Mouse (Mus musculus) left cerebral cortex, postnatal 36 days (tissue): ENCODE results near the gene Ap3d1. TPM values are rescaled to one million over a fixed set of nuclear protein-coding genes. Genes with fewer than 3 reads are reported as not detected.
A peak's percentile ranks its signal among the peaks of the same experiment; 100 is the strongest.

Experiments used
- DNase-seq, 2 experiments: peaks; one replicate each; pipeline ENCODE4 v3.0.0; 2021 to 2022; ENCODE audit warnings: low spot score in 2 of 2, mixed read lengths in 1 of 2
- intact Hi-C: fragments of 180-260 bp; cut with DNase I; formaldehyde crosslinking; loops from one replicate; pipeline ENCODE4 v1.15.1; 2025
- total RNA-seq, 2 experiments: library from RNA; stranded (reverse); gene quantifications; 2 replicates each; pipeline ENCODE4 v1.2.3; 2021

The Ap3d1 gene
- 100 to 1,000 TPM; 133 to 160 TPM for total RNA-seq

GRCm38 (mm10) chr10:80742180-80742978 is at the start of gene Ap3d1:
TSS of gene Ap3d1 (minus strand) at chr10:80742264.
- intact Hi-C loops, result no loop called here
- DNase-seq, result peak; percentile 94 to 95

- intact Hi-C loops, result no loop called here
- peak; percentile 40 to 67 for DNase-seq
Observed at GRCm38 (mm10) chr10:80791476-80792174, 49.6 kb upstream of the Ap3d1 start.

DNA sequence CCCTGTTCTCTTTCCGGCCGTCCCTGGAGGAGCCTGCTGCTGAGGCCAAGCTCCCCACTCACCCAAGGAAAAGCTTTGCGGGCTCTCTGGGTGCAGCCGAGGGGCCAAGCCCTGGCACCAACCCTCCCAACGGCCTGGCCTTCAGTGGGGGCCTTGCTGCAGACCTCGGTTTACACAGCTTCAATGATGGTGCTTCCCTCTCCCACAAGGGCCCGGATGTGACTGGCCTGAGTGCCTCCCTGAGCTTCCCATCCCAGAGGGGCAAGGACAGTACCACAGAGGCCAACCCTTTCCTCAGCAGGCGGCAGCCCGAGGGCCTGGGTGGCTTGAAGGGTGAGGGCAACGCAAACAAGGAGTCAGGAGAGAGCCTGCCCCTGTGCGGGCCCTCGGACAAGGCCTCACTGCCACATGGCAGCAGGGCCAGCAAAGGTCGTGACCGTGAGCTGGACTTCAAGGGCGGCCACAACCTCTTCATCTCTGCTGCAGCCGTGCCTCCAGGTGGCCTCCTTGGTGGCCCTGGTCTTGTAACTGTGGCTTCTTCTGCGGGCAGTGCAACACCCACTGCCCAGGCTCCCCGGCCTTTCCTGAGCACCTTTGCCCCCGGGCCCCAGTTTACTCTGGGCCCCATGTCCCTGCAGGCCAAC is 48.8 kb upstream of the Ap3d1 start:
- intact Hi-C loops, result no loop called here
- no peak for DNase-seq

DNA sequence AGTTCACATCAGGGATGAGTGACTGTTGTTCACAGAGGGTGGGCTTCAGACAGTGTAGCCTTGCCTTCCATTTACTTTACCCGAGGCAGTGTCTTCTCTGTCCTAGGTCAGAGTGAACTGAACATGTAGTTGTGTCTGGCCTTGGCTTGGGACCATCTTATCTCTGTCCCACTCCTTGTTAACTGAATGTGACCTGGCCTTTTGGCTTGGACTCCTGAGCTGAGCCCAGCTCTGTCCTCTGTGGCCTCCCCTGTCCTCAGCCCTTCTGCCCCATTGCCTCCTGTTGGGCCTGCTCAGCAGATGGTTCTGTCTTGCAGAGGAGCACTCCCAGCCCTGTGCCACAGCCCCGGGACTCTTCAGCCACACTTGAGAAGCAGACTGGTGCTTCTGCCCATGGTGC is 45.5 kb upstream of the Ap3d1 start:
- no peak for DNase-seq
- intact Hi-C loops, result no loop called here

GRCm38 (mm10) chr10:80785963-80786362 is 43.9 kb upstream of the Ap3d1 start:
- no peak for DNase-seq
- intact Hi-C loops, result no loop called here

- DNase-seq, result no peak
- intact Hi-C loops, result loop anchor here (5.0 kb wide), 1 partner anchor 38 kb away; no protein-coding TSS in a partner anchor
Observed at GRCm38 (mm10) chr10:80784871-80785270, 42.8 kb upstream of the Ap3d1 start.

DNA sequence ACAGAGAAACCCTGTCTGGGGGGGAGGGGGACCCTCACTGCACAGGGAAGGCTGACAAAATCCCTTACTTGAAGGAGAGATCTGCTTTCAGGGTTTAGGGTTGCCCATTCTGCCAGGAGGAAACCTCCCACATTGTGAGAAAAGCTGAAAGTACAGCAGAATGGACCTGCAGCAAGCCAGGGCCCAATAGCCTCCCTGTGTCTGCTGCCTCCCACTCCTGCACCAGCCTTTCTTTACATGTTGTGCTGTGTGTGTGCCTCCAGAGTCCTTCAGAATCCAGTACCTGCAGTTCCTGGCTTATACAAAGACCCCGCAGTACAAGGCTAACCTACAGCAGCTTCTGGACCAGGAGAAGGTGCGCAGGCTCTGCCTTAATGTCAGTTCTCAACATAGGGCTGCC is 42.2 kb upstream of the Ap3d1 start:
- intact Hi-C loops, result loop anchor here (5.0 kb wide), 1 partner anchor 37 kb away; no protein-coding TSS in a partner anchor
- peak in 1 of 2 experiments; percentile 53 for DNase-seq

DNA sequence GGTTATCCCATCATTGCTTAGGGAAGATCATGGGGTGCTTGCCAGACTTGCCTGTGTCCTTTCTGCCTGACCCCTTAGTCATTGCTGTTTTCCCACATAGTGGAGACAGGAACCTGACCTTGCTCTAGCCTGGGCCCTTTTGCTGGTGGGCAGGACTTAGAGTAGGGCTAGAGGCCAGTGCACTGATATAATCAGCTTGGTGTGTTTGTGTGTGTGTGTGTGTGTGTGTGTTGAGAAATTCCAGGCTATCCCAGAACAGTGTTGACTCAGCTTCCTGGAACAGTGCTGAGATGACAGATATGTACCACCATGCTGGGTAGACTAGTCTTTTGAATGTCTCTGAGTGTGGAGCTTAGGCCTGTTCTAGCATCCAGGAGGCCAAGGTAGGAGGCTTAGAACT is 37.5 kb upstream of the Ap3d1 start:
- intact Hi-C loops, result no loop called here
- no peak for DNase-seq

- intact Hi-C loops, result no loop called here
- DNase-seq, result no peak
Observed at GRCm38 (mm10) chr10:80777123-80777522, 35.1 kb upstream of the Ap3d1 start.

- intact Hi-C loops, result no loop called here
- no peak for DNase-seq
Observed at GRCm38 (mm10) chr10:80776358-80776869, 34.4 kb upstream of the Ap3d1 start.

DNA sequence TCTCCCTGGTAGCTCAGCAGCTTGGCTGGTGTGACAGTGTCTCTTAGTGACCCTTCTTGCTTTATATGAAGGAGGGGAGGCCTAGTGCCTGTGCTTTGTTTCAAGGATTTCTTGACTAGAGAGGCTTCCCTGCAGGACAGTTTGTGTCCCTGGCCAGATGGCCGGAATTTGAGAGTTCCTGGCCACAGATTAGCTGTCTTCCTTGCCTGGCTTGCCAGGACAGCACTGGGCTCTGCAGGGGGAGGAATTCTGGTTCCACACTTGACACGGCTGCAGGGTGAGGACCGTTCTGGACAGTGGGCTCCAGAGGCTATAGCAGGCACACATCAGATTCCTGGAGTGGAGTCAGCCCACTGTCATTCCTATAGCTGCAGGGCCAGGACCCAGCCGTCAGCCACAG is 33.7 kb upstream of the Ap3d1 start:
- intact Hi-C loops, result loop anchor here (2.0 kb wide), 1 partner anchor 21 kb away; the partner anchor contains the start of gene Dot1l
- no peak for DNase-seq

DNA sequence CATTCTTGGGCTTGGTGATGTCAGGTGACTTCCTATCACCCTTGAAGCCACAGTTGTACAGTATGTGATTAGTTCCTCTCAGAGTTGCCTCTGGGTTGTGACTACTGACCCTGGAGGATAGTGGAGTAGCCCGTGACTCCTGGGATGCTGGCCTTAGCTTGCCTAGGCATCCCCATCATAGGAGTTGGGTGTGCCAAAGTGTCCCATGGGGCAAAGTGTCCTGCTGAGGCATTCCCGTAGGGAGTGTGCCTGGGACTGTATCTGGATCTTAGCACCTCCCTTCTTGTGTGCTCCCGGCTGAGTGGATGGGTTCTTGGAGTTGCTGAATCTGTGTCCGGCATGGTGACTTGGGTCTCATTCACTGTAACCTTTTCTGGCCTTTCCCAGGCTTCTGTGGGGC is 32.9 kb upstream of the Ap3d1 start:
- intact Hi-C loops, result loop anchor here (2.0 kb wide), 1 partner anchor 20 kb away; the partner anchor contains the start of gene Dot1l

GRCm38 (mm10) chr10:80774549-80774948 is 32.5 kb upstream of the Ap3d1 start:
- intact Hi-C loops, result loop anchor here (2.0 kb wide), 1 partner anchor 20 kb away; the partner anchor contains the start of gene Dot1l
- peak; percentile 86 to 88 for DNase-seq

More for the DNA sequence above, 32.9 kb upstream of the Ap3d1 start:
- no peak for DNase-seq

DNA sequence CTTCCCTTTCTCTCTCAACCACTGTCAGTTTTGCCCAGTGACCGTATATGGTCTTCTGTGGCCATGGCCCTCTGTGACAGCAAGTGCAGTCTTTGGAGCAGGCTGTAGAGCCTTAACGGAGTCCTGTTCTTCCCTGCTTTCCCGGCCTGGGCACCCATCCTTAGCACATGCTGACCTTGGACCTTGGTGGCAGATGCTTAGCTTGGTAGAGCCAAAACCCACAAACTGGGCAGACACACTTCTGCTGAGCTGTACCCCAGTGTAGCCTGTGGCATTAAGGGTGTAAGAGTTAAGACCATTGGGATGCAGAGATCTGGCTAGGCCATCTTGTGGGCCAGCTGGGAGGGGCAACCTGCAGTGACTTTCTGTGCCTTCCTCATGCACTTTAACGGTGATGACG is 31.8 kb upstream of the Ap3d1 start:
- no peak for DNase-seq
- intact Hi-C loops, result loop anchor here (2.0 kb wide), 1 partner anchor 19 kb away; the partner anchor contains the start of gene Dot1l

GRCm38 (mm10) chr10:80768365-80768764 is 26.3 kb upstream of the Ap3d1 start:
- intact Hi-C loops, result no loop called here
- no peak for DNase-seq

GRCm38 (mm10) chr10:80766161-80766815 is 24.2 kb upstream of the Ap3d1 start:
- DNase-seq, result no peak
- intact Hi-C loops, result no loop called here

DNA sequence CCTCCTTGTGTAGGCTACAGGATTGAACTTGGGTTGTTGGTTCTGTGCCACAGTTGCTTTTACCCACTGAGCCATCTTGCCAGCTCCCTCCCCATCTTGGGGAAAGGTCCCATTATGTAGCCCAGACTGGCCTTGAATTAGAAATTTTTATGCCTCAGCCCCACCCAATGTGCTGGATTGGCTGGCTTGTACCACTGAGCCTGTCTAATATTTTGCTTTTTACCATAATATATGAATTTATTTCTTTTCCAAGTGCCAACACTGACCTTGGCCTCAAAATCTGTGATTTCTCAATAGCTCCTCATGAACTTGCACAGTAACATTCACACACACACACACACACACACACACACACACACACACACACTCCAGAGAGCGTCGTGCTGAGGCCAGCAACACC is 23.7 kb upstream of the Ap3d1 start:
- no peak for DNase-seq
- intact Hi-C loops, result no loop called here

GRCm38 (mm10) chr10:80763502-80763901 is 21.4 kb upstream of the Ap3d1 start:
- intact Hi-C loops, result no loop called here
- no peak for DNase-seq

DNA sequence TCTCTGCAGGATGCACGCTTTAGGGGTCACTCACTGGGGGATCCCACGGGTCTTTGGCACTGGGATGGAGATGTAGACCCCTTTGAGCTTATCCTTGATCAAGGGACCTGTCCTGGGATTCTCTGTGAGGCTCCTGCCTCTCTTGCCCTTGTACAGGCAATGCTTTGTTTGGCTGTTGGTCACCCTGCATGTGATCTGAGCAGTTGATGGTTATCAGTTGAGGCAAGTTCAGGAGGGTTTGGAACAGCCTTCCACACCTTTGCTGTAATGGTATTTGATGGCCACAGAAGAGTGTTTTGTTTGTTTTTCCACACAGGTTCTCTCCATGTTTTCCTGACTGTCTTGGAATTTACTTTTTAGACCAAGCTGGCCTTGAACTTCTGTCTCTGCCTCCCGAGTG is 19.8 kb upstream of the Ap3d1 start:
- DNase-seq, result no peak
- intact Hi-C loops, result no loop called here
